Mouse (Mus musculus): ENCODE data around the gene C87436. TPM values are rescaled to one million over a fixed set of nuclear protein-coding genes. Genes with fewer than 3 reads are reported as not detected.
A peak's percentile ranks its signal among the peaks of the same experiment; 100 is the strongest.

C87436 gene
- polyA plus RNA-seq, 1 experiment from 2014 or later: 25.6 TPM

DNA sequence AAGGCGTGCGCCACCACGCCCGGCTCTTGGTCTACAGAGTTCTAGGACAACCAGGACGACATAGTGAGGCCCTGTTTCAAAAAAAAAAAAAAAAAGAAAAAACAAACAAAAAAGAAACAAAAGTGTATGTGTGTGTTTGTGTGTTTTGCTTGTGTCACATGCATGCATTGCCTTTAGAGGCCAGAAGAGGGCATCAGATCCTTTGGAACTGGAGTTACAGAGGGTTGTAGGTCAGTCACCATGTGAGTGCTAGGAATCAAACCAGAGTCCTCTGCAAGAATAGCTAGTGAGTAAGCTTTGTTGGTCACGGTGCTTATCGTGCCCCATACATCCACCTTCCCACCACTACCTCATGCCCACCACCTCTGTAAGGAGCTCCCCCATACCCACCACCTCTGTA lies 56.6 kb downstream of the C87436 start:
- no peak overlapping the region for H3K9ac ChIP-seq (ENCODE audit: low read depth, low read length)
- no peaks in the 10 kb centered on the region for H3K4me1 ChIP-seq (replicated peaks; ENCODE audit: control insufficient read depth, insufficient read depth, low read length)
- no peaks in the 10 kb centered on the region for H3K9me3 ChIP-seq (ENCODE audit: control insufficient read depth, low read length)
- H3K27me3 ChIP-seq (ENCODE audit: control insufficient read depth, insufficient read depth, low read length): no peaks in the 10 kb centered on the region
- H3K36me3 ChIP-seq (ENCODE audit: control insufficient read depth, insufficient read depth, low read length): no peaks in the 10 kb centered on the region
- WGBS: 95% methylated on average over 7 of the region's 7 CpGs
- H3K4me2 ChIP-seq (replicated peaks; ENCODE audit: low read depth, low read length): no peak overlapping the region
- H3K4me3 ChIP-seq (ENCODE audit: low read depth, low read length): no peak overlapping the region
- H3K27ac ChIP-seq (ENCODE audit: low read depth, low read length): no peak overlapping the region
- ATAC-seq (ENCODE audit: low FRiP score) (no peak), DNase-seq (ENCODE audit: low spot score) (no peak)

DNA sequence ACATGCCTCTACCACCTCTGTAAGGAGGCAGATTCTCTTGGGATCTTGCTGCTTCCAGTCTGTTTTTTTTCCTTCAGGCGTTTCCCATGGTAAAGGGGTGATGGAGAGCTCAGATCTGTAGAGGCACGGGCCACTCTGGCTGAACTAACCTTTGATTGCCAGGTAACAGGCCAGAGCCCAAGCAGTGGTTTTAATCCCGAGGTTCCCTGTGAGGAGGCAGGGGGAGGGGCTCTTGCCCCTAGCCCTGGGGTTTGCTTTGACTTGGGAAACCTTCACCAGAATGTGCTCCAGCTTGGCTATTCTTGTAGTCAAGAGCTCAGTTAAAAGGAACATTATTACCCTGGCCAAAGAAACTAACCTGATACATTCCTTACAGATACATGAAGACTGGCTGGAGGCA lies 57.5 kb downstream of the C87436 start:
- Histone ChIP-seq H3K36me3 (ENCODE audit: control insufficient read depth, insufficient read depth, low read length) (no peaks in the 10 kb centered on the region), H3K4me3 (ENCODE audit: low read depth, low read length) (no peak overlapping the region), H3K9me3 (ENCODE audit: control insufficient read depth, low read length) (no peaks in the 10 kb centered on the region), H3K4me2 (replicated peaks; ENCODE audit: low read depth, low read length) (no peak overlapping the region), H3K9ac (ENCODE audit: low read depth, low read length) (no peak overlapping the region), H3K27me3 (ENCODE audit: control insufficient read depth, insufficient read depth, low read length) (no peaks in the 10 kb centered on the region), H3K27ac (ENCODE audit: low read depth, low read length) (no peak overlapping the region), H3K4me1 (replicated peaks; ENCODE audit: control insufficient read depth, insufficient read depth, low read length) (no peaks in the 10 kb centered on the region)
- no peak for ATAC-seq (ENCODE audit: low FRiP score)
- 45% methylated on average over 3 of the region's 3 CpGs for WGBS
- no peak for DNase-seq (ENCODE audit: low spot score)

- WGBS: 78% methylated on average over 8 of the region's 8 CpGs
- Histone ChIP-seq H3K27me3 (ENCODE audit: control insufficient read depth, insufficient read depth, low read length) (no peaks in the 10 kb centered on the region), H3K4me2 (replicated peaks; ENCODE audit: low read depth, low read length) (no peak overlapping the region), H3K9ac (ENCODE audit: low read depth, low read length) (no peak overlapping the region), H3K4me1 (replicated peaks; ENCODE audit: control insufficient read depth, insufficient read depth, low read length) (no peaks in the 10 kb centered on the region), H3K4me3 (ENCODE audit: low read depth, low read length) (no peak overlapping the region), H3K27ac (ENCODE audit: low read depth, low read length) (no peak overlapping the region), H3K9me3 (ENCODE audit: control insufficient read depth, low read length) (no peaks in the 10 kb centered on the region), H3K36me3 (ENCODE audit: control insufficient read depth, insufficient read depth, low read length) (no peaks in the 10 kb centered on the region)
- DNase-seq (ENCODE audit: low spot score) (no peak), ATAC-seq (ENCODE audit: low FRiP score) (no peak)
Observed at GRCm38 (mm10) chr6:86496127-86496526, 58.0 kb downstream of the C87436 start.

GRCm38 (mm10) chr6:86496585-86496984 lies 58.4 kb downstream of the C87436 start:
- WGBS: 77% methylated on average over 5 of the region's 5 CpGs
- no peak overlapping the region for H3K4me3 ChIP-seq (ENCODE audit: low read depth, low read length)
- ATAC-seq (ENCODE audit: low FRiP score): no peak

GRCm38 (mm10) chr6:86497071-86497815 lies 59.1 kb downstream of the C87436 start:
- Histone ChIP-seq H3K9ac (ENCODE audit: low read depth, low read length) (no peak overlapping the region), H3K4me3 (ENCODE audit: low read depth, low read length) (no peak overlapping the region)

More at GRCm38 (mm10) chr6:86496585-86496984, 58.4 kb downstream of the C87436 start:
- Histone ChIP-seq H3K9ac (ENCODE audit: low read depth, low read length) (no peak overlapping the region), H3K9me3 (ENCODE audit: control insufficient read depth, low read length) (no peaks in the 10 kb centered on the region), H3K36me3 (ENCODE audit: control insufficient read depth, insufficient read depth, low read length) (no peaks in the 10 kb centered on the region), H3K27me3 (ENCODE audit: control insufficient read depth, insufficient read depth, low read length) (no peaks in the 10 kb centered on the region), H3K4me2 (replicated peaks; ENCODE audit: low read depth, low read length) (no peak overlapping the region), H3K27ac (ENCODE audit: low read depth, low read length) (no peak overlapping the region; the same call in 1 of the 2 replicates), H3K4me1 (replicated peaks; ENCODE audit: control insufficient read depth, insufficient read depth, low read length) (no peaks in the 10 kb centered on the region)
- DNase-seq (ENCODE audit: low spot score): no peak

DNA sequence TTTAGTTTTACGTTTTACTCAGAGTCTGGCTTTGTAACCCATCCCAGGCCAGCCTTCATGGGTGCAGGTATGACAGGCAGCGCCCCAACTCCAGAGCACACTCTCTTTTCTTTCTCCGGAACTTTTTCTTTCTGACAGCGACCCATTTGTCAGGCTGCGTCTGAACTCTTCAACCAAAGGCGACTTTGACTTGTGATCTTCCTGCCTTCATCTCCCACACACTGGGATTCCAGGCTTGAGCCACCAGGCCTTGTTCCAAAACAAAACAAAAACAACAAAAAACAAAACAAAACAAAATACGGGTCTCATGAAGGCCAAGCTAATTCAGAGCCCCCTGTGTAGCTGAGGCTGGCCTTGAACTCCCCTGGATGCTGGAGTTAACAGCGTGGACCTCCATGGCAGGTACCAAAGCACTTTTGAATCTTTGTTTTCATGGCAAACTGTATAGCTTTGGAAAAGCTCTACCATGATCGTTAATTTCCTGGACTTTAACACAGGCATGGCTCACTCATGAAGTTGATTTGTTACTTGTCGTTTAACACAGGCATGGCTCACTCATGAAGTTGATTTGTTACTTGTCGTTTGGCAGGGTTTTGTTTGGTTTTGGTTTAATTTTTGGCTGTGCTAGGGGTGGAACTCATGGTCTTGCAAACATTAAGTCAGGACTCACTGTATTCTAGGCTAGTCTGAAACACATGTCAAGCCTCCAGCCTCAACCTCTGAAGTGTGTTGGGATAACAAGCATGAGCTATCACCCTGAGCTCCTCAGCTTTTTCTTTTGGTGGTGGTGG lies 60.0 kb downstream of the C87436 start:
- Histone ChIP-seq H3K4me1 (replicated peaks; ENCODE audit: control insufficient read depth, insufficient read depth, low read length) (no peaks in the 10 kb centered on the region), H3K9me3 (ENCODE audit: control insufficient read depth, low read length) (no peaks in the 10 kb centered on the region), H3K36me3 (ENCODE audit: control insufficient read depth, insufficient read depth, low read length) (no peaks in the 10 kb centered on the region), H3K4me3 (ENCODE audit: low read depth, low read length) (no peak overlapping the region), H3K4me2 (replicated peaks; ENCODE audit: low read depth, low read length) (no peak overlapping the region), H3K27me3 (ENCODE audit: control insufficient read depth, insufficient read depth, low read length) (no peaks in the 10 kb centered on the region), H3K9ac (ENCODE audit: low read depth, low read length) (no peak overlapping the region), H3K27ac (ENCODE audit: low read depth, low read length) (no peak overlapping the region)
- no peak for ATAC-seq (ENCODE audit: low FRiP score)
- WGBS: 74% methylated on average over 11 of the region's 11 CpGs
- no peak for DNase-seq (ENCODE audit: low spot score)

More at GRCm38 (mm10) chr6:86497071-86497815, 59.1 kb downstream of the C87436 start:
- H3K9me3 ChIP-seq (ENCODE audit: control insufficient read depth, low read length): no peaks in the 10 kb centered on the region
- H3K4me2 ChIP-seq (replicated peaks; ENCODE audit: low read depth, low read length): no peak overlapping the region
- H3K27ac ChIP-seq (ENCODE audit: low read depth, low read length): no peak overlapping the region
- DNase-seq (ENCODE audit: low spot score) (peak; percentile 39), ATAC-seq (ENCODE audit: low FRiP score) (no peak)
- WGBS: 27% methylated on average over 13 of the region's 13 CpGs
- H3K36me3 ChIP-seq (ENCODE audit: control insufficient read depth, insufficient read depth, low read length): no peaks in the 10 kb centered on the region
- H3K4me1 ChIP-seq (replicated peaks; ENCODE audit: control insufficient read depth, insufficient read depth, low read length): no peaks in the 10 kb centered on the region
- no peaks in the 10 kb centered on the region for H3K27me3 ChIP-seq (ENCODE audit: control insufficient read depth, insufficient read depth, low read length)

- Histone ChIP-seq H3K36me3 (ENCODE audit: control insufficient read depth, insufficient read depth, low read length) (no peaks in the 10 kb centered on the region), H3K4me3 (ENCODE audit: low read depth, low read length) (no peak overlapping the region), H3K27ac (ENCODE audit: low read depth, low read length) (no peak overlapping the region), H3K4me2 (replicated peaks; ENCODE audit: low read depth, low read length) (no peak overlapping the region), H3K27me3 (ENCODE audit: control insufficient read depth, insufficient read depth, low read length) (no peaks in the 10 kb centered on the region), H3K9ac (ENCODE audit: low read depth, low read length) (no peak overlapping the region), H3K9me3 (ENCODE audit: control insufficient read depth, low read length) (no peaks in the 10 kb centered on the region), H3K4me1 (replicated peaks; ENCODE audit: control insufficient read depth, insufficient read depth, low read length) (no peaks in the 10 kb centered on the region)
- WGBS: 76% methylated on average over 5 of the region's 5 CpGs
- DNase-seq (ENCODE audit: low spot score) (no peak), ATAC-seq (ENCODE audit: low FRiP score) (no peak)
Observed at GRCm38 (mm10) chr6:86499571-86500109, 61.5 kb downstream of the C87436 start.

- no peak for ATAC-seq (ENCODE audit: low FRiP score)
- Histone ChIP-seq H3K27me3 (ENCODE audit: control insufficient read depth, insufficient read depth, low read length) (no peaks in the 10 kb centered on the region), H3K4me3 (ENCODE audit: low read depth, low read length) (no peak overlapping the region), H3K9ac (ENCODE audit: low read depth, low read length) (no peak overlapping the region), H3K9me3 (ENCODE audit: control insufficient read depth, low read length) (no peaks in the 10 kb centered on the region), H3K4me2 (replicated peaks; ENCODE audit: low read depth, low read length) (no peak overlapping the region), H3K4me1 (replicated peaks; ENCODE audit: control insufficient read depth, insufficient read depth, low read length) (no peaks in the 10 kb centered on the region), H3K27ac (ENCODE audit: low read depth, low read length) (no peak overlapping the region), H3K36me3 (ENCODE audit: control insufficient read depth, insufficient read depth, low read length) (no peaks in the 10 kb centered on the region)
- no peak for DNase-seq (ENCODE audit: low spot score)
- WGBS: 85% methylated on average over 4 of the region's 4 CpGs
Observed at GRCm38 (mm10) chr6:86503513-86503912, 65.3 kb downstream of the C87436 start.

Measured in hindbrain, embryonic 11.5 days (tissue).